Mouse (Mus musculus): ENCODE data around the gene Ttc28.

Gene Ttc28

GRCm38 (mm10) chr5:111054380-111054779, 174.8 kb downstream of the Ttc28 start:
- DNase-seq (ENCODE audit: low read depth), result no peak

DNA sequence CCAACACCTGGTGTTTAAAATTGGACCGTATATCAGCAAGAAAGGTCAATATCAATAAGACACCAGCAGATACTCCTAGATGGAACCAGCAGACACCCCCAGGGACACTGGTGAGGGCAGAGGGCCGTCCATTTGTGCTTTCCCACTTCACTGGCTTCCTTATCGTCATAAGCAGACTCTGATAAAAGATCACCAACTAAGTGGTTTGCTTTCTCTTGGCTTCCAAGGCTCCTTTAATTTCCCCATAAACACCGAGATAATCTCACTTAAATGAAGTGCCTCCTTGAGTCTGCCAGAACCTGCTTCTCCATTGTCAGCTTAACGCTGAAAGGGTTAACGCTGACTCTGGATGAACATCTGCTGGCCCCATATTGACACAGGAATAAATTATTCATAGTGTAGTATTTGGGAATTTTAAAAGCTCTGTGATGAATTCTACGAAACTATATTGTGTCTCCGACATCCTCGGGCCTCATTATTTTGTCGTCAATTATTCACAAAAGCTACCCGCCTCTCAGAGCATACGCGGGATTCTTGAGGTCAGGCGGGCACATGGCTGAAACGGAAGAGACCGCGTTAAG, 175.3 kb downstream of the Ttc28 start:
- DNase-seq (ENCODE audit: low read depth), result no peak

- DNase-seq (ENCODE audit: low read depth), result no peak
These were observed 175.9 kb downstream of the Ttc28 start for GRCm38 (mm10) chr5:111055507-111055906.

DNA sequence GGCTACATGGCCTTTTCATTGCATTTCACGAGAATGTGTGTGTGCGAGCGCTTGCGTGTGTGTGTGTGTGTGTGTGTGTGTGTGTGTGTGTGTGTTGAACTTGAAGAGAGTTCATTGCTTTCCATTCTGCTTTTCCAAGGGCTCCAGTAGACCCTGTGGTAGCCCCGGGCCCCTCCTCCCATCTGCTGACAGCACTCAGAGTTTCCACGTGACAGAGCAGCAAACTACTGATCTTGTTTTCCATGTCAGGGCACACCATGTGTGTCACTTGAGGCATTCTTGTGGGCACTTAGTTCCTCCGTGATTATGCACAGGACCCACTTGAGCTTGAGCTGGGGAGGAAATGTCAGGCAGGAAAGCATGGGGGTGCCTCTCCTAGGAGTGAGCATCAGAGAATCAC, 177.5 kb downstream of the Ttc28 start:
- DNase-seq (ENCODE audit: low read depth), result no peak

DNA sequence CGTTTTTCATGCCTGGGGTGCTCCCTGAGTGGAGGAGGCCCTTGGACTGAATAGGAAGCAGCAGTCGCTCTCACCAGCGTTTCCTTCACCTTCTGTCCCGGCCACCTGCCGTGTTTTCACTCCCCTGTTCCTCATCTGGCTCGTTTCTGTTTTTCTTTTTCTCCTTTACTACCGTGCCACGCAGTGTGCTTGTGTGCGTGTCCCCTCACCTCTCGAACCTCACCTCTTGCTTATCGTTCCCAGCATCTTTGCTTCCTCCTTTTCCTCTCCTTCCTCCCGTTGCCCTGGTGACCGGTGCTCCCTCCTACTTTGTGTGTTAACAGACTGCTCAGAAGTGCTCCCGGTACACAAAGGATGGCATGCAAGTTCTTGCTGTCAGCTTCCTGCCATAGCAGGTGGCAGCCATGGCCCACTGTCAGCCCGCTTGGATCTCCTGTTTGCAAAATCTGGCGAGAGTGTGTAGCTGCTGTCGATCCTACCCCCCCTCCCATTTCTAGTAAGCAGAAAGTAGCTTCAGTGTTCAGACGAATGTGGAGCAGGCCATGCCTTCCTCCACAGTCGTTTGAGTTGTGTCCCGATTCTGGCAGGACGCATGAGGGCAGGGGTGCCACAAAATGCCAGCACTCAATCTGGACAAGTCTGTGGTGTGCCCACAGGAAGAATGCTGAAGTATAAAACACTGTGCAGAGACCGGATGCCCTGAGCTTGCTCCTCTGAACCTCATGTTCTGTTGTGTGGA, 179.0 kb downstream of the Ttc28 start:
- DNase-seq (ENCODE audit: low read depth), result no peak

DNA sequence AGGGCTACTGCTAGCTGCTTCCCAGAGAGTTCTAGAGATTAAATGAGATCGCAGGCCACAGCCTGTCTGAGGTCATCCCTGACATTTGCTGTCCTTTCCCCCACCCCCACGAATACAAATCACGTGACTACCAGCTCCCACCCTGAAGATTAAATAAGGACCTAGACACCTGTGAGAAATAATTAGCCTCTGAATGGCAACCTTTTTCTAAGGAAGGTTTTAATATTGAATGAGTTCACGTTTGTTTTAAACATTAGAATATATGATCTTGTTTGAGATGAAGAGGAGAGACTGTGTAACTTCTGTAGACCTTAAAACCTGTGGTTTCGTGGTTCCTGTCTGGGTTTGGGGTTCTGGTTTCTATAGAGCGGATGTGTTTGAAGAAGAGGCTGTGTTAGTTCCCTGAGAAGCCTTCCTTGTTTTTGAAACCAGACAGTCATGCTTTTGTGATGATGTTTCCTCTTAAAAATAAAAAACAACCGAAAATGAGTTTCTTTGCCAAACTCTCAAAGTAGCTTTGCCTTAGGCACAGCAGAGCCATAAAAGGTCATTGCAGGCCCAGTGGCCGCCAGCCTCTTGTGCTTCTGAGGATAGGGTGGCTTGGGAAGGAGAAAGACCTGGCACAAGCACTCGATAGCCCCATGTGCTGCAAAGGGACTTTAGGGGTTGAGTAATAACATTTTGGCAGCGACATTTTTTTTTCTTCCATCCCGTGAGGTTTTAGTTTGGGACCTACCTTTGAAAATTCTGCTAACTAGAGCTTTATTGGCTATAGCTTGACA, 179.7 kb downstream of the Ttc28 start:
- DNase-seq (ENCODE audit: low read depth), result no peak

DNA sequence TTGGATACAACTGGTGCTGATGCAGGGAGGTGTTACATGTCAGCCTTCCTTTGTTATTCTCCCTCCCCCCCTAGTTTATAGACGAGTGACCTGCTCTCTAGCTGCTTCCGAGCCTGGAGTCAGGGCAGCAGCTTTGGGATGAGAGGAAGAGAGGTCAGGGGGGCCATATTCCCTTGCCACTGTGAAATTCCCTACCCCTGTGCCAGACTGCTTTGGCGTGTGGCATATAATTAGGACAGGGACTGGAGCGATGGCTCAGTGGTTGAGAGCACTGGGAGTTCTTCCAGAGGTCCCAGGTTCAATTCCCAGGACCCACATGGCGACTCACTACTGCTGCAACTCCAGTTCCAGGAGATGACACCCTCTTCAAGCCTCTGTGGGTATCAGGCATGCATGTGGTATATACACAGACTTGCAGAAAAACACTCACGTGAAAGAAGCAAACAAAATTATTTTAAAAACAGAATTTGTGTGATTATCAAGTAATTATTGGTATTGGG, 180.7 kb downstream of the Ttc28 start:
- no peak for DNase-seq (ENCODE audit: low read depth)

- no peak for DNase-seq (ENCODE audit: low read depth)
These were observed 183.6 kb downstream of the Ttc28 start for GRCm38 (mm10) chr5:111063155-111063554.

DNA sequence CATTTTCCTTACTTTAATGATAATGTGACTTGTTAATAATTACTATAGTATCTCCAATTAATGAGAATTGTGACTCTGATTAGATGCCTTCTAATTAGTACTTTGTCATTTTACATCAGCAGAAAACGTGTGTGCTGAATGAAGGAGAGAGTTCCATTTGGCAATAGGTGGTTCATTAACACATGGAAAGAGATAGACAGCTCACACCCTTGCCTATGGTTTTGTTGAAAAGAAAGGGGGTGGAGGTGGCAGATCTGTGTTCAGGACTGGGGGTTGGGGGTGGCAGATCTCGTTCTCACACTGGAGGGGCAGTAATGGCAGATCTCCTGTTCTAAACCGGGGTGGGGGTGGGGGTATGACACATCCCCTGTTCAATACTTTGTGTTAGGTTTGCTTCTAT, 184.4 kb downstream of the Ttc28 start:
- no peak for DNase-seq (ENCODE audit: low read depth)

- DNase-seq (ENCODE audit: low read depth), result no peak
These were observed 186.2 kb downstream of the Ttc28 start for GRCm38 (mm10) chr5:111065770-111066169.

DNA sequence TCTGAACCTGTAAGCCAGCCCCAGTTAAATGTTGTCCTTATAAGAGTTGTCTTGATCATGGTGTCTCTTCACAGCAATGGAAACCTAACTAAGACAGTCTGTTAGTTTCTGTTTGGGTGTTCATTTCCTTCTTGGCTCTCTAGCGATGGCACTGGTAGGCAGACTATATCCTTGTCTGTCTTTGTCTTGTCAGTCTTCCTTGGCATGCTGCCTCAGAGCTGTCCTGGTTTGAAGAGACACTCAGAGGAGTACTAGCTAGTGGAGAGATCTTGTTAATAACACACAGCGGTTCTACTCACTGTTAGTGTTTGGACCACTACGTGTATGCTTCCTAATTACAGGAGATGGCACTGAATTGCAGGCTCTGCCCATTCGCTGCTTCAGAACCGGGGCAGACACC, 189.9 kb downstream of the Ttc28 start:
- no peak for DNase-seq (ENCODE audit: low read depth)

- DNase-seq (ENCODE audit: low read depth), result no peak
These were observed 190.3 kb downstream of the Ttc28 start for GRCm38 (mm10) chr5:111069931-111070330.

DNA sequence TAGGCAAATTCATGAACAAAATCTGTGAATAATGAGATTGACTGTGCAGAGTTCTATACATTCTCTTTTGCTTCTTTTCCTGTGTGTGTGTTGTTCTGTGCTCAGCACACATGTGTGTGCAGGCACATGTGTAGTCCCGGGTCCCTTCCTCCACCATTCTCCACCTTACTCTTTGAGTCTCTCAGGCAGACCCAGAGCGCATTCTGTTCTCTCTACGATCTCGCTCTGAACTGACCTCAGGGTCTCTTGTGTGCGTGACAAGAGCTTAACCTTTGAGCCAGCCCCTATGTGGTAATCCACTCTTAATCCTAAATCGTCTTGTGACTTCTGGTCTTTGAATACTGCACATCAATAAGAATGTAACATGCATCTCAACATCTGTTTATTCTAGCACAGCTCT, 190.8 kb downstream of the Ttc28 start:
- no peak for DNase-seq (ENCODE audit: low read depth)

- no peak for DNase-seq (ENCODE audit: low read depth)
These were observed 193.7 kb downstream of the Ttc28 start for GRCm38 (mm10) chr5:111073316-111073736.

GRCm38 (mm10) chr5:111074050-111074449, 194.4 kb downstream of the Ttc28 start:
- no peak for DNase-seq (ENCODE audit: low read depth)

- no peak for DNase-seq (ENCODE audit: low read depth)
These were observed 196.2 kb downstream of the Ttc28 start for GRCm38 (mm10) chr5:111075841-111076240.

- no peak for DNase-seq (ENCODE audit: low read depth)
These were observed 197.7 kb downstream of the Ttc28 start for GRCm38 (mm10) chr5:111077261-111077660.

DNA sequence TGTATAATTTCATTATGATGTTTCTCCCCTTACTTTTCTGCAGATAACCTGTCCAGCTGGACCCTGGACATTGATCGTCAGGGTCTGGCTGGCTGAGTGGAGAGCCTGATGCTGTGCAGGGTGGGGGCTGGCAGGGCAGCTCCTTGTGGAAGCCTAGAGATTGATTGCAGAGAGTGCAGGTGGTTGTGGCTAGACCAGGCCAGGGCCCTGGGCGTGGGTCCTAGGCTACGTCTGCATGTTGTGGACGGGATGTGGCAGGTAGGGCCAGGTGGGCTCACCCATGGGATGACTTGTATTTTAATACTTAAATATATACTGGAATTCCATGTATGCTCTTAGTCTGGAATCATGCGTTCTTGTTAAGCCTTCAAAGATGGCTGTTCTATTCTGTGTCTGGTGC, 201.0 kb downstream of the Ttc28 start:
- DNase-seq (ENCODE audit: low read depth), result no peak

- DNase-seq (ENCODE audit: low read depth), result no peak
These were observed 206.2 kb downstream of the Ttc28 start for GRCm38 (mm10) chr5:111085849-111086248.

- DNase-seq (ENCODE audit: low read depth), result no peak
These were observed 217.1 kb downstream of the Ttc28 start for GRCm38 (mm10) chr5:111096750-111097149.

DNA sequence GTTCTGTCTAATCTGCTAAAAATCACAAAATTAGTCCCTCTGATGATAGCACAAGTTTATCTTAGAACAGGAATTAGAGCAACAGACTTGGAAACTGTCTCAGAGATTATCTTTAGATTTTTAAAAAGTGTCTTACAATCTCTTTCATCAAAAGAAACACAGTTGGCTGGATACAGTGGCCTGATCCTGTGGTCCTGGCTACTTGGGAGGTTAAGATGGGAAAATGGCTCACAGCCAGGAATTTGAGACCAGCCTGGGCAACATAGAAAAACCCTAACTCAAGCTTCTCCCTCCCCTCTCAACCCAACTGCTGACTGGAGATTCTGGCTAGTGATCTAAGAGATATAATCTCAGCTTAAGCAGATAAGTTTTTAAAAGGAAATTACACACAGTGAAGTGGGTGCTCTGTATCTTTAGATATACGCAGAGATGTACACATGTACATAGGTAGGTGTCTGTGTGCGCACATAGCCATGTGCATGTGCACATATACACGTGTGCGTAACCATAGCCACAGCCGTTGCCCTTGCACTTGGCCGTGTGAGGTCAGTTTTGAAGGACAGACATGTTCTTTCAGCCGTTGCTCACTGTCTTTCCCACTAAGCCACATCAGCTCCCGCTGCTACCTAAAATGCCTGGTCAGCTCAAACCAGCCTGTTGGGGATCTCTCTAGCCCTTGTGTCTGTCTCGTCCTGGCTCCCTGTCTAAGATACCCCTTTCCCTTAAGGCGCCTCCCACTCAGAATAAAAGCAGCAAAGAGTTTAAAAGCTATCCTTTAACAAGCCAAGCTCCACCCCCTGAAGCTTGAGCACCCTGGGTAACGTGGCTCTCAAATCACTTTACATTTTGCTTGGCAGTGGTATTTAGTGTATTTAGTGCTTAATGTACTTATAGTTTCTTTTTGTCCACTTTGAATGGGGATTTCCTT, 217.9 kb downstream of the Ttc28 start:
- no peak for DNase-seq (ENCODE audit: low read depth)
